Mouse (Mus musculus) frontal cortex, postnatal 14 days (tissue): ENCODE measurements around the gene Tbc1d22b.
"Not testable (repeated sequence)": the region's sequence is repeated elsewhere in the genome, so short reads cannot be mapped to it uniquely, and the experiment has no call there.

ENCODE experiments used
- DNase-seq, 2 experiments: peaks; one replicate each; pipeline ENCODE4 v3.0.0; 2022; ENCODE audit warnings: low spot score in 2 of 2

Tbc1d22b gene

DNA sequence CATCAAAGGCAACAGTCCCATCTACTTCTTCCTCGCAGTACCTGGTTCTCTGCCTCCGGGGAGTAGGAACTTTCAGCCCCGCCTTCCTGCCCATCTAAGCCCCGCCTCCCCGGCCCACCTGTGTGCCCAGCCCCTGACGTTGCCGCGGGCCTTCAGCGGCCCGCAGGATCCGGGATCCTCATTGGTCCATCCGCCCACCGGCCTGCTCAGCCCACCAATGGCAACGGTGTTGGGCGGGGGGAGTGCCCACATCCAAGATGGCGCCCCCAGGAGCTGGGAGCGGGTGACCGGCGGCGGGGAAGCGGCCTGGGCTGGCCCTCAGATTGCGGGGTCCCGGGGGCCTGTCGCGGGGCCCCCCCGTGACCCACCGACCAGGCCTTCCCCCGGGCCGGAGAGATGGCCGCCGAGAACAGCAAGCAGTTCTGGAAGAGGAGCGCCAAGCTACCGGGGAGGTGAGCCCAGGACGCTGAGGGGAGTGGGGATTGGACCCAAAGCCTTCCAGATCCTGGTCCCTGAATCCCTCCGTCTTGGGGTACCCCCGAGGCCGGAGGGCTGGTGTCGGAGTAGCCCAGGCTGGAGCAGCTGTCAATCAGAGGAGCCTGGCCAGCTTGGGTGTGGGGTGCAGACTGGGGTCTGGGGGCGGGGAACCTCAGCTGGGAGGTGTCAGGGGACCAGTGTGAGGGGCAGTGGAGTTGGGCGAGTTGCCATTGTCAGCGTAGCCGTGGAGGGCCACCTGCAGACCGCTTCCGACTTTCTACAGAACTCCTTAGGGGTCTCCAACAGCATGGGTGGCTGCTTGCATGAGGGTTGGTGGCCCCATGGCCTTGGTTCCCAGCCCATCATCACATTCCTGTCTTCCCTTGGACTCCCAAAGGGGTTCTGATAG lies at the start of gene Tbc1d22b, which contains the start of gene Gm17657:
Tbc1d22b (plus strand) TSS at position 243 of the 886 bp plus-strand sequence.
Gm17657 (minus strand) TSS at position 96 of the 886 bp plus-strand sequence.
- peak; percentile 86 to 94 for DNase-seq

DNA sequence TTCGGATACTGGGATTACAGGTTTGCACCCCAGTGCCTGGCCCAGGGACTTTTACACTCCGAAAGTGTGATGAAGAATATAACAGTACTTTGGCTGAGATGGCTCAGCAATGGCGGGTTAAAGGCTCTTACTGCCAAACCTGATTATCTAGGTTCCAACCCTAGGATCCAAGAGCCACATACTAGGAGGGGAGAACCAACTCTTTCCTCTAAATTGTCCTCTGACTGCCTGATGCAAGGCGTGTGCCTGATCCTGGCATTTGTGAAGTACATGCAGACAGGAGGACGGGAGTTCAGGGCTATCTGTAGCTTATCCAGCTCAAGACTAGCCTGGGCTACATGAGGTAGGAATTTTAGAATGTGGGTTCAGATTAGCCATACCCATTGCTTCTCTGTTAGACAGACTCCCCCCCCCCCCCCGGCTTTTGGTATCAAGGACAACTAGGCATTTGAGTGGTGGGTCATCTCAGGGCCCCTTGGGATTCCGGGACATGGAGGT lies 49.3 kb upstream of the Tbc1d22b start:
- DNase-seq: no peak

DNA sequence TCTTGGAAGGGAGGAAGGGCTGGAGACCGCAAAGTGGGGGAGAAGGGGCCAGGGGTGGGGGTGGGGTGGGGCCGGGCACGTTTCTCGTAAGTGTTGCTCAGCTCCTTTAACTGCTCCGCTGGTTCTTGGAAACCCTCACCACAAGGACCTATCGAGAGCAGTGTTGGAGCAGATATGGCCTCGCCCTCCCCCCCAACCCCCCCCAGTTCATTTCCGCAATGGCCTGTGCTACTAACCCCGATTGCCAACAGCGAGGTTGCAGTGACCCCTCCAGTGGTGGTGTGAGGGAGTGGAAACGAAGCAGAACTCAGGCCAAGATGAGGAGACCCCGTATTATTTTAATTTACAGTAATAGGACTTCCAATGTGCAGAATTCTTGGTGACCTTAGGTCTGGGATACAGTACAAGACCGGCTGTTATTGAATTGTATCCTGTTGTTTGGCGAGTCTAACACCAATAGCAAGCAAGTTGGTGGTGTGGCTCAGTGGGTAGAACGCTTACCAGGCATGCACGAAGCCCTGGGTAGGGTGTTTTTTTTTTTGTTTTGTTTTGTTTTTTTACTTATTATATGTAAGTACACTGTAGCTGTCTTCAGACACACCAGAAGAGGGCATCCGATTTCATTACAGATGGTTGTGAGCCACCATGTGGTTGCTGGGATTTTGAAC lies 48.6 kb upstream of the Tbc1d22b start:
- no peak for DNase-seq

DNA sequence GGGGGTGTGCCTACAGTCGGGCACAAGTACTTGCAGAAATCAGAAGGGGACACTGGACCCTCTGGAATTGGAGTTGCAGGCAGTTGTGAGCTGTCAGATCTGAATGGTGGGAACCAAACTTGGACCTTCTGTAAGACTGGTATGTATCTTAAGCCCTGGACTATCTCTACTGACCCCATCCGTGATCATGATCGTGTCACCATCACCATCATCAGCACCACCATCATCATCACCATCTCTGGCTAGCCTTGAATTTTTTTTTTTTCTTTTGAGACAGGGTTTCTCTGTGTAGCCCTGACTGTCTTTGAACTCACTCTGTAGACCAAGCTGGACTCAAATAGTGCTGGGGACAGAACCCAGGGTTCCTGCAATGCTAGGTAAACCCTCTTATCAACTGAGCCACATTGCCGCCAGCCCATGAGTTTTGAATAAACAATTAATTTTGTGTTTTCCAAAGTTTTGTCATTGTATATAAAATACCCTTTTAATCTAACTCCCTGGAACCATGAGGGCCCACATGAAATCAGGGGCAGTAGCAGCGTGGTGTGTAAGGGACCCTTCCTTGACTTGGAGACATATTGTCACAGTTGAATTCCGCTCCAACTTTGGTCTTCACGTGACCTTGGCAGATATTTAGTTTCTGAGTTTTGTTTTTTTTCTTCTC lies 47.4 kb upstream of the Tbc1d22b start:
- no peak for DNase-seq

DNA sequence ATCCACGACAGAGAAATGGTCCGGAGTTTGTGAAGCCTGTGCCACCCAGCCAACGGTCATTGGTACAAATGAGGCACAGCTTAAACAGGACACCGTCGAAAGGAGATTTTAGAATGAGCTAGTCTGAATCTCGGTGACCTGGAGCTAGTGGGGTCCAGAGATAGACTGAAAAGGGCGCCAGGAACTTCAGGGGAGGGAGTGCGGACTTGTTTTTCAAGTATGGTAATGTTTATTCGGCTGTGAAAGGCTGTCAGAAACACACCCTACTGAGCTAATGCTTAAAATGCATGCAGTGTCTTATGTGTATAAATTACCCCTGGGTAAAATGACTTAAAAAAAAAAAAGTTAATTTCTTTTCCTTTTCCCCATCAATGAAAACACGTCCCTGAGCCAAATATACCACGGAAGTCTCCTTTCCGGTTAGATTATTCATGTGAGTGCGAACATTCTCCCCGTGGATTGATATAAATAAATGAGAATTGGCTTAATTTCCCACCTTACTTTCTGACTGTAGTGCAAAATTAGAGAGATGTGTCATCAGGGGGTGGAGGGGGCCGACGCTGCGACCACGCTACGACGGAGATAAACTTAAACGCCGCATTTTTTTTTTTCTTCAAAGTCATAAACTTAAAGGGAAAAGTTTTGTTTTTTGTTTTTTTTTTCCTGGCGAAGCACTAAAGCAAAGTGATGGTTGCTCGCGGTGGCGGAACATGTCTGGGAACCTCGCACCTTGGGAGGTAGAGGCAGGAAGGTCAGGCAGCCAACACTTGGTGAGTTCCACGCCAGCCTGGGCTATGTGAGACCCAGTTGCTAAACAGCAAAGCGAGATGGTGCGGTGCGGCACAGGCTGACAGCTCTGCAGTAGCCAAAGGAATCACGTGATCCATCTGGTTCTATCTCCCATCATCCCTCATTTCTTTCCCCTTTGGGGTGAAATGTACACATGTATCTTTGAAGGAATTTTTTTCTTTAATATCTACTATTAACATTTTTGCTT lies 46.6 kb upstream of the Tbc1d22b start:
- DNase-seq: no peak

GRCm38 (mm10) chr17:29503700-29504099 lies 45.9 kb upstream of the Tbc1d22b start:
- no peak for DNase-seq

GRCm38 (mm10) chr17:29508927-29509608 lies 40.5 kb upstream of the Tbc1d22b start:
- no peak for DNase-seq

DNA sequence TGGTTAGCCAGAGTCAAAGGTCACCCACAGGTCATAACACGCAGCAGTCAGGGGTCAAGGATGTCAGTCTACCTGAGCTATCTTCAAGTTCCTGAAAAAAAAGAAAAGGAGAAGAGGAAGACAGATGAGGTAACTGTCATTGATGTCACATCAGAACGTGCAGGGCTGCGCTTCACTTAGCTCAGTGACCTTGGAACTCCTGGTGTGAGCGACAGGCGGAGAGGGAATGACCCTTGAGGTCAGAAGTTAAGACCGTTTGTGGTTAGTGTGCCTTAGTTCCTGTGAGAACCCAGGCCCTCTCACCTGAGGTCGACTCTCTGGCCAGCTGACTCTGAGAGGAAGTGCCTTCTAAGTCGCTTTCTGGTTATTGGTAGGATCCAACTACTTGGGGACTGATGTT lies 38.9 kb upstream of the Tbc1d22b start:
- no peak for DNase-seq

GRCm38 (mm10) chr17:29513044-29513730 lies 36.4 kb upstream of the Tbc1d22b start:
- DNase-seq: no peak

DNA sequence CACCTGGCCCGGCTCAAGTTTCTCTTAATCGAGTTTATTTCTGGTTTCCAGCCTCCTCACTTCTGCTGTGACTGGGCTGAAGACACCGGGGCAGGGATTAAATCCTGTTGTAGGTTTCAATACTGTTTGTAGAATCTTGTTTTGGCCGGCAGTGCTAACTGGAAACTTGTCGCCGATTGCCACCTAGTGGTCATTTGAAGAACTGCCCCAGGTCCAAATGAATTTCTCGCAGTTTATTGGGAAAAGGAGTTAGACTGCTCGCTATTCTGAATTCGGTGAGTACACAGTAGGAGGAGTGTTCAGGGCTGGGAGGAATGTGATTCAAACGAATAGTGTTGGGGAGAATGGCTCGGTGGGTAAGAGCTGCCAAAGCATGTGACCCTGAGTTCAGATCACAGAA lies 35.1 kb upstream of the Tbc1d22b start:
- DNase-seq: peak; percentile 67 to 87

GRCm38 (mm10) chr17:29518665-29519064 lies 30.9 kb upstream of the Tbc1d22b start:
- DNase-seq: not testable (repeated sequence)

GRCm38 (mm10) chr17:29519731-29520130 lies 29.9 kb upstream of the Tbc1d22b start:
- DNase-seq: no peak

DNA sequence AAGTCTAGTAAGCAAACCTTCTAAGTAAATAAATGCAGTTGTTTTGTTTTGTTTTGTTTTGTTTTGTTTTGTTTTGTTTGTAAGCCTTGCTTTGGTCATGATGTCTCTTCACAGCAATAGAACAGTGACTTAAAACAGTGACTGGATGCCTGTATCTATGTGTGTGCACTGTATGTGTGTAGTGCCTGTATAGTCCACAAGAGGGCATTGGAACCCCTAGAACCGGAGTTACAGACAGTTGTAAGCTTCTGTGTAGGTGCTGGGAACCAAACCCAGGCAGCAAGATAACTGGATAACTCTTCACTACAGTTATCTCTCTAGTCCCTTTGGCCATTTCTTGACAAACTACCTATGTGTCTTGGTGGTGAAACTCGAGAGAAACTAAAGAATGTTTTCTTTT lies 24.0 kb upstream of the Tbc1d22b start:
- DNase-seq: no peak

- no peak for DNase-seq
These were observed 20.9 kb upstream of the Tbc1d22b start for GRCm38 (mm10) chr17:29528568-29529187.

DNA sequence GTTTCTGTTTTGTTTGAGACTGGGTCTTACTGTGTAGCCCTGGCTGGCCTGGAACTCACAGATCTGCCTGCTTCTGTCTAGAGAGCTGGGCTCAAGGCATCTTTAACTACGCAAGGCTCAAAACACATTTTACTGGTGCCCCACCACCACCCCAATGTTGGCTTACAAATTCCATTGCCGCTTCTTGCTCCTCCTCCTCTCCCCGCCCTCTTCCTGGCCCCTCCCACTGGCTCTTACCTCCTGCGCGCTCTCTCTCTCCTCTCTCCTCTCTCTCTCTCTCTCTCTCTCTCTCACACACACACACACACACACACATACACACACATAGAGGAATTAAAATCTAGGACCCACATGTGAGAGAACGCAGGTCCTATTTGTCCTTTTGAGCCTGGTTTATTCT lies 19.1 kb upstream of the Tbc1d22b start:
- no peak for DNase-seq

DNA sequence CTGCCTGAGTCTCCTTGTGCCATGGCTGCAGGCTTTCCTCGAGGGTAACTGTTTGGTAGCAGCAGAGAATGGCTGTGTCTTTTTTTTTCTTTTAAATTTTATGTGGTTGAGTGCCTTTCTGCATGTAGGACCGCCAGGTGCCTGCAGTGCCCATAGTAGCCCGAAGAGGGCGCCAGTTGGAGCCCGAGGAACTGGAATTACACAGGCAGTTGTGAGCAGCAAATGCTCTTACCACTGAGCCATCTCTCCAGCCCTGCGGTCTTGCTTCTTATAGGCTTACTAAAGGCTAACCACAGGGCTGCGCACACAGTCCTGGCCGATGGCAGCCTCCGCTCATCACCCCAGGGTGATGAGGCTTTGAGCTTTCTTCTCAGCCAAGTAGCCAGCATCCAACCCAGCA lies 18.3 kb upstream of the Tbc1d22b start:
- no peak for DNase-seq

GRCm38 (mm10) chr17:29531757-29532384 lies 17.7 kb upstream of the Tbc1d22b start:
- no peak for DNase-seq

DNA sequence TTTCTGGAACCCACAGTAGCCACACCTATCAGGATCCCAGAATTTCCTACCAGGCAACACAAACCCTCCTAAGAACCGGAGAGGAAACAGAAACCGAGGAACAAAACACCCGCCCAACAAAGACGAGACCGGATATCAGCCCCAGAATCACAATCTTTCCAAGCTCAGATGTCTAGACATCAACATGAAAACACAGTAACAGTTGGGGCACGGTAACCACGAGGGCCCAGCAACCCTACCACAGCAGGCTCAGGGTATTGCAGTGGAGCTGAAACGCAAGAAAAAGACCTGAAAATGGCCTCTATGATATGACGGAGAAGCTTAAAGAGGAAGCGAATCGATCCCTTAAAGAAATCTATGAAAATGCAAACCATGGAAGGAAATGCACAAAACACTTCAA lies 15.7 kb upstream of the Tbc1d22b start:
- DNase-seq: no peak

DNA sequence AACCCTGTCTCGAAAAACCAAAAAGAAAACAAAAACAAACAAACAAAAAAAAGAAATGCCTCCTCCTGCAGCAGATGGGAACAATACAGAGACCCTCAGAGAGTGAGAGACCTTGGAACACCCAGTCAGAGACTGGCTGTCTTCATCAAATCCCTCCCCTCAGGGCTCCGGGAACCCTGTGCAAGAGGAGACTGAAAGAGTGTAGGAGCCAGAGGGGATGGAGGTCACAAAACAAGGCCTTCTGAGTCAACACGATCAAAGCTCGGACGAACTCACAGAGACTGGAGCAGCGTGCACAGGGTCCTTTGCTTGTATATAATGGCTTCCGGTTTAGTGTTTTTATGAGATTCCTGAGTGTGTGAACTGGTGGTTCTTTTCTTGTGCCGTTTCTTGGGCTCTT lies 9.2 kb upstream of the Tbc1d22b start:
- DNase-seq: no peak
